Mouse (Mus musculus) lung, postnatal 0 days (tissue): ENCODE measurements around the gene Itpa. TPM values are rescaled to one million over a fixed set of nuclear protein-coding genes. Genes with fewer than 3 reads are reported as not detected.
A peak's percentile ranks its signal among the peaks of the same experiment; 100 is the strongest.

ENCODE experiments used
- ATAC-seq: fragments of 200-750 bp; cut with Nextera tagmentation; 2 replicates; pipeline ENCODE4 v1.8.0; 2017; ENCODE audit warnings: moderate library complexity
- DNase-seq: peaks from one replicate; pipeline ENCODE4 v3.0.0-alpha.2; 2016; ENCODE audit warnings: low spot score
- H3K27ac ChIP-seq: fragments of 300-500 bp; sonication (generic); 2 replicates; pipeline ENCODE4 v1.5.1; 2014; ENCODE audit warnings: antibody characterized with exemption, mild to moderate bottlenecking, low read length, mixed read lengths
- H3K27me3 ChIP-seq: fragments of 300-500 bp; sonication (generic); replicated peaks from 2 replicates; pipeline ENCODE4 v1.6.1; 2014; ENCODE audit warnings: low read length, mixed read lengths; ENCODE audit not compliant: insufficient read depth
- H3K36me3 ChIP-seq: fragments of 300-500 bp; sonication (generic); 2 replicates; pipeline ENCODE4 v1.6.1; 2014; ENCODE audit warnings: low read length, mixed read lengths; ENCODE audit not compliant: insufficient read depth
- H3K4me1 ChIP-seq: fragments of 300-500 bp; sonication (generic); 2 replicates; pipeline ENCODE4 v1.6.1; 2014; ENCODE audit warnings: antibody characterized with exemption, low read depth, low read length, mixed read lengths; ENCODE audit not compliant: insufficient read depth
- H3K4me2 ChIP-seq: fragments of 300-500 bp; sonication (generic); replicated peaks from 2 replicates; pipeline ENCODE4 v1.6.1; 2014; ENCODE audit warnings: low read depth, mild to moderate bottlenecking, low read length, moderate library complexity, mixed read lengths
- H3K4me3 ChIP-seq: fragments of 300-500 bp; sonication (generic); 2 replicates; pipeline ENCODE4 v1.5.1; 2014; ENCODE audit warnings: low read depth, low read length
- H3K9ac ChIP-seq: fragments of 300-500 bp; sonication (generic); replicated peaks from 2 replicates; pipeline ENCODE4 v1.6.1; 2014; ENCODE audit warnings: low read depth, mild to moderate bottlenecking
- H3K9me3 ChIP-seq: fragments of 300-500 bp; sonication (generic); 2 replicates; pipeline ENCODE4 v1.6.1; 2016; ENCODE audit warnings: low read length, mixed read lengths
- CTCF ChIP-seq: IDR thresholded peaks from 2 replicates; pipeline ENCODE4 v1.5.1; 2016; ENCODE audit warnings: antibody characterized with exemption, mild to moderate bottlenecking
- EP300 ChIP-seq: IDR thresholded peaks from 2 replicates; pipeline ENCODE4 v1.6.1; 2016; ENCODE audit warnings: antibody characterized with exemption, mild to moderate bottlenecking, control low read depth
- WGBS: fragments of 180-500 bp; shearing (Covaris S2); extraction: QIAGEN DNeasy Blood & Tissue Kit; methylation state at CpG from one replicate; pipeline ENCODE4 v1.1.7; 2014; 5-methylcytosine and 5-hydroxymethylcytosine counted together
- polyA plus RNA-seq: library from polyadenylated mRNA; unstranded; fragments of >200 nt; fragmentation: Nextera tagmentation; extraction: Ambion mirVana; gene quantifications from 2 replicates; pipeline ENCODE4 v1.2.1, GENCODE M21; 2015

The Itpa gene
- polyA plus RNA-seq = 50.6 and 51.1 TPM in 2 replicates

DNA sequence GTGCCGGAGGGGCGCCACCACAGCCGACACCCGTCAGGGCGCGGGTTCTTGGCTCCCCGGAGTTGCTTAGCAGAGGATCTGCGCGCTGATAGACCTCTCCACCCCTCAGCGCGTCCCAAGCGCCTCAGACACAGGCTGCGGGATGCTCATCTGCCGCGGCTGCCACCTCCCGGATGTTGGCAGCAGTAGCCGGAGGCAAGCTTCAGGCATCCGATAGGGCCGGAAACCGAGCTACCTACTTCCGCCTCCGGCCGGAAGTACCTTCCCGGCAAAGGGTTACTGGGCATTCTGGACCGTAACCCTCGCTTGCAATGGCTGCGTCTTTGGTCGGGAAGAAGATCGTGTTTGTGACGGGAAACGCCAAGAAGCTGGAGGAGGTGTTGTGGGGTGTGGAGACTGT lies at the start of gene Itpa:
Itpa (plus strand) TSS at position 52 of the 400 bp plus-strand sequence.
- Histone ChIP-seq H3K27ac (peak within 1 kb of the TSS; percentile 71), H3K4me3 (peak within 1 kb of the TSS; percentile 74), H3K36me3 (peaks cover 5% of the 10 kb centered on the region; the same call in 1 of the 2 replicates), H3K4me1 (peaks cover 14% of the 10 kb centered on the region; the same call in 1 of the 2 replicates), H3K9ac (peak within 1 kb of the TSS; percentile 55; the same call in 1 of the 2 replicates), H3K4me2 (peak within 1 kb of the TSS; percentile 69), H3K27me3 (no peaks in the 10 kb centered on the region), H3K9me3 (no peaks in the 10 kb centered on the region)
- DNase-seq = peak; percentile 95
- peak; percentile 54; the same call in 1 of the 2 replicates for TF ChIP-seq EP300
- peak; percentile 77 for TF ChIP-seq CTCF
- WGBS = under 1% methylated on average over 31 of the region's 31 CpGs
- peak; percentile 62 for ATAC-seq

DNA sequence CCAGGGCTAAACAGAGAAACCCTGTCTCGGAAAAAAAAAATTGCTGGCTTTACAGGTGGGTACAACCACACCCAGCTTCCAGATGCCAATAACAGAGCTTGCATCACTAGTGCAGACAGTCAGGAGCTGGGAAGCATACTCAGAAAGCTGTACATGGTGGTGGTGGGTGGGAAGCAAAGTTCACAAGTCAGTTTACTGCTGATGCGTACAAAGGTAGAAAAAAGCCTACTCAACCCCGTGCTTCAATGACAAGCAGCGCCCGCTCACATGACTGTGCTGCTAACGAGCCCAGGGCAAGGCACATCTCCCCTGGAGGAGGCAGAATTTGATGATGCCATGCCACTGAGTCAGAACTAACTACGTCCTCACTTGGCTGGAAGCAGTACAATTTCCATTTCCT lies 48.4 kb upstream of the Itpa start:
- H3K9me3 ChIP-seq = no peaks in the 10 kb centered on the region
- H3K36me3 ChIP-seq = peaks cover 8% of the 10 kb centered on the region
- no peaks in the 10 kb centered on the region for H3K27me3 ChIP-seq
- TF ChIP-seq EP300 = no peak
- TF ChIP-seq CTCF = no peak
- H3K27ac ChIP-seq = no peak overlapping the region
- DNase-seq (no peak), ATAC-seq (no peak)
- H3K4me1 ChIP-seq = no peaks in the 10 kb centered on the region
- H3K4me3 ChIP-seq = no peak overlapping the region
- no peak overlapping the region for H3K4me2 ChIP-seq
- WGBS = 91% methylated on average over 7 of the region's 7 CpGs
- H3K9ac ChIP-seq = no peak overlapping the region

DNA sequence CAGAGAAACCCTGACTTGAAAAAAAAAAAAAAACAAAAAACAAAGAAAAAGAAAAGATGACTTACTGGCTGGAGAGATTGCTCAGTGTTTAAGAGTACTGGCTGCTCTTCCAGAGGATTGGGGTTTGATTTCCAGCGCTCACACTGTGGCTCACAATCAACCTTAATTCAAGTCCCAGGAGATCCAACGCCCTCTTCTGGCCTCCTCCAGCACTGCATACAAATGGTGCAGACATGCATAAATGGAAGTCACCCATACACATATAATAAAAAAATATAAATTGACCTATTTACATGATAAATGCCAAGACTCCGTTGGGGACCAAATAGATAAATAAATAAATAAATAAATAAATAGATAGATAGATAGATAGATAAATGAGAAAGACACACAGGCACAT lies 39.0 kb upstream of the Itpa start:
- H3K9ac ChIP-seq = no peak overlapping the region

DNA sequence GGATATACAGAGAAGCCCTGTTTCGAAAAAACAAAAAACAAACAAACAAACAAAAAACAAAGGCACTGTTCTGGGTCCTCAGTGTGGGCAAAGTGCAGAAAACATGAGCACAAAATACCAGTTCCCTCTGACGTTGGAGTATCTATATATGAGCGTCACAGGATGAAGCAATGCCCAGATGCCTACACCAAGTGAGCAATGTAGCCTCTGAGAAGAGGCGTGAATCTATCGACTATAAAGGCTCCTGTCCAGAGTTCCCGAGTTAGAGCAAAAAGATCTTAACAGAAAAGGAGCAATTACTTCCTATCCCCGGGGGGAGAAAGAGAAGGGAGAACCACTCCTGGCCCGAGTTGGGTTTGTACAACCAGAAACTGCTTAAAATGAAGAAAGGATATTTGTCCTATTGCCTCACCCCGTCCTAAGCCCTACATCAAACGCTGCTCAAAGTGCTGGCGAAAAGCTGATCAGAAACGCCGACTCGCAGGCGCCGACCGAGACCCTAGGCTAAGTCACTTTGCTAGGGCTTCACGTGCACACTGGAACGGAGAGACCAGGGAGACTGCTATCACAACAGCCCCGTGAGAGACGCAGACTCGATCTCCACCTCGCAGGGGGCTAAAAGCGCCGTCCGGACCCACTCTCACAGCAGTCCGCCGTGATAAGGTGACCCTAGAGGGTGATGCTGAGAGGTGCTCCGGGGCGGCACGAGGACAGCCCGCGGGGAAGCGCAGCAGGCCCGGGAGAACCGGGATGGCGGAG lies 38.2 kb upstream of the Itpa start:
- DNase-seq (peak; percentile 49), ATAC-seq (peak; percentile 55)
- Histone ChIP-seq H3K4me3 (peak overlapping the region; percentile 88), H3K4me1 (no peaks in the 10 kb centered on the region; the same call in none of the 2 replicates), H3K9ac (peak overlapping the region; percentile 75), H3K9me3 (no peaks in the 10 kb centered on the region), H3K27me3 (peaks cover 8% of the 10 kb centered on the region; the same call in 1 of the 2 replicates), H3K27ac (peak overlapping the region; percentile 64), H3K36me3 (no peaks in the 10 kb centered on the region; the same call in 1 of the 2 replicates), H3K4me2 (peak overlapping the region; percentile 77)
- WGBS = 2% methylated on average over 36 of the region's 37 CpGs
- TF ChIP-seq CTCF (no peak), EP300 (no peak)

More for the DNA sequence above, 39.0 kb upstream of the Itpa start:
- DNase-seq (no peak), ATAC-seq (no peak)
- 62% methylated on average over 3 of the region's 3 CpGs for WGBS
- Histone ChIP-seq H3K27ac (no peak overlapping the region), H3K4me1 (no peaks in the 10 kb centered on the region; the same call in none of the 2 replicates), H3K4me3 (0 out of 2 replicates have a peak overlapping the region, but pooled peaks have one; percentile 88), H3K9me3 (no peaks in the 10 kb centered on the region), H3K27me3 (0 out of 2 replicates have a peak, but pooled peaks cover under 1% of the 10 kb centered on the region), H3K4me2 (peak overlapping the region; percentile 77; the same call in 1 of the 2 replicates), H3K36me3 (no peaks in the 10 kb centered on the region; the same call in 1 of the 2 replicates)
- TF ChIP-seq CTCF (peak; percentile 23; the same call in 1 of the 2 replicates), EP300 (no peak)

DNA sequence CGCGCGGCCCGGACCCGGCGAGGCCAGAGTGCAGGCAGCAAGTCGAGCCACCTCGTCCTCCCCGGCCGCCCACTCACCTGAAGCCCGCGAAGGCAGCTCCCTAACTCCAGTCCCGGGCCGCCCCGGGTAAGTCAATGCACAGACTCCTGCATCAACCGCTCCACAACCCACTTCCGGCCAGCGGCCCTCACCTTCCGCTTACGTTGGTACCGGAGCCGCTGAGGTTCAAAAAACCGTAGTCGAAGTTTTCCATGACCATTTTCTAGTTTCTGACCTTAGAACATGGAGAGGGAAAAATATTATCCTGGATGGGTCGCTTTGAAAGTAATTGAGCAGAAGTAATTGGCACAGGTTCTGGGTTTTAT lies 37.6 kb upstream of the Itpa start, which contains the start of the genes Fastkd5 and Ubox5:
Fastkd5 (minus strand) TSS at position 189 of the 365 bp plus-strand sequence.
Ubox5 (minus strand) TSS at position 200 of the 365 bp plus-strand sequence.
- DNase-seq (peak; percentile 92), ATAC-seq (peak; percentile 93)
- peak within 1 kb of the TSS; percentile 77 for H3K4me2 ChIP-seq
- H3K9me3 ChIP-seq = no peaks in the 10 kb centered on the region
- no peaks in the 10 kb centered on the region; the same call in 1 of the 2 replicates for H3K36me3 ChIP-seq
- H3K4me3 ChIP-seq = peak within 1 kb of the TSS; percentile 88
- peaks cover 10% of the 10 kb centered on the region; the same call in 1 of the 2 replicates for H3K27me3 ChIP-seq
- H3K9ac ChIP-seq = peak within 1 kb of the TSS; percentile 75
- H3K4me1 ChIP-seq = peaks cover 6% of the 10 kb centered on the region
- peak within 1 kb of the TSS; percentile 64 for H3K27ac ChIP-seq
- TF ChIP-seq EP300 (peak; percentile 70), CTCF (no peak)
- WGBS = under 1% methylated on average over 22 of the region's 25 CpGs

DNA sequence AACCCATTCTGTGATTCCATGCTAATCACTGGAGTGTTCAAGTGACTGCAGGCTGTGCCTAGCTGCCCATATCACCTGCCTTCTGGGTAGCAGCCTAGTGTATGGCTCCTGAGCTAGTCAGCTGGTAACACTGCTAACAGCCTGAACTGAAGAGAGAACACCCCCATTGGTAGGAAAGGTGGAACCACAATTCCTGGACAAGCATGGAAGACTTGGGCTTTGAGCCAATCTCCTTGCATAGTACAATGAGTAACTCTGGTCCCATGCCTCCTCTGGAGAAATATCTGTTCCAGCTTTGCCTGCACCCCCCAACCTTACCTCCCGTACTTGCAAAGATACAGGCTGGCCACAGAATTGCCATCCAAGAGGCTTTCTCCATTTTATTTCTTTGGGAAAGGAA lies 35.0 kb upstream of the Itpa start:
- Histone ChIP-seq H3K9ac (no peak overlapping the region), H3K9me3 (no peaks in the 10 kb centered on the region), H3K4me3 (no peak overlapping the region), H3K36me3 (no peaks in the 10 kb centered on the region), H3K4me2 (no peak overlapping the region), H3K27ac (no peak overlapping the region), H3K27me3 (peaks cover 17% of the 10 kb centered on the region), H3K4me1 (peaks cover 13% of the 10 kb centered on the region)
- TF ChIP-seq EP300 = no peak
- TF ChIP-seq CTCF = no peak
- 96% methylated on average over 1 of the region's 1 CpGs for WGBS
- ATAC-seq (no peak), DNase-seq (no peak)
